Mouse (Mus musculus): ENCODE results near the gene Kcnmb1. TPM values are rescaled to one million over a fixed set of nuclear protein-coding genes. Genes with fewer than 3 reads are reported as not detected.

The Kcnmb1 gene
- 0.09 and 0.13 TPM in 2 replicates for polyA plus RNA-seq (2016; fragmentation: Nextera tagmentation; extraction: Ambion mirVana)

GRCm38 (mm10) chr11:33962688-33963407, at the start of gene Kcnmb1:
Gene Kcnmb1 (plus strand): TSS chr11:33963013.
- WGBS, result 49% methylated on average over 6 of the region's 6 CpGs
- H3K36me3 ChIP-seq (replicated peaks), result no peaks in the 10 kb centered on the region
- no peak for DNase-seq (ENCODE audit: low spot score)

GRCm38 (mm10) chr11:33913061-33913460, 49.8 kb upstream of the Kcnmb1 start:
- H3K27me3 ChIP-seq (replicated peaks; ENCODE audit: low read depth, poor library complexity, severe bottlenecking), result peaks cover 7% of the 10 kb centered on the region; the same call in 1 of the 2 replicates
- H3K4me3 ChIP-seq, result no peak overlapping the region
- peaks cover 21% of the 10 kb centered on the region for H3K4me1 ChIP-seq
- no peaks in the 10 kb centered on the region for H3K36me3 ChIP-seq (replicated peaks)
- 78% methylated on average over 7 of the region's 7 CpGs for WGBS
- no peaks in the 10 kb centered on the region for H3K9me3 ChIP-seq
- DNase-seq (ENCODE audit: low spot score), result no peak
- H3K27ac ChIP-seq (replicated peaks), result no peak overlapping the region

More at GRCm38 (mm10) chr11:33962688-33963407, at the start of gene Kcnmb1:
- Histone ChIP-seq H3K4me1 (peaks cover 13% of the 10 kb centered on the region), H3K9me3 (no peaks in the 10 kb centered on the region), H3K27me3 (replicated peaks; ENCODE audit: low read depth, poor library complexity, severe bottlenecking) (no peaks in the 10 kb centered on the region), H3K4me3 (no peak within 1 kb of the TSS), H3K27ac (replicated peaks) (no peak within 1 kb of the TSS)

GRCm38 (mm10) chr11:33914216-33914615, 48.6 kb upstream of the Kcnmb1 start:
- H3K9me3 ChIP-seq, result no peaks in the 10 kb centered on the region
- no peaks in the 10 kb centered on the region for H3K36me3 ChIP-seq (replicated peaks)
- H3K4me3 ChIP-seq, result no peak overlapping the region
- H3K27ac ChIP-seq (replicated peaks), result no peak overlapping the region
- no peak for DNase-seq (ENCODE audit: low spot score)
- WGBS, result 82% methylated on average over 12 of the region's 12 CpGs
- peaks cover 17% of the 10 kb centered on the region for H3K4me1 ChIP-seq
- H3K27me3 ChIP-seq (replicated peaks; ENCODE audit: low read depth, poor library complexity, severe bottlenecking), result peaks cover 7% of the 10 kb centered on the region; the same call in 1 of the 2 replicates

GRCm38 (mm10) chr11:33917574-33917973, 45.2 kb upstream of the Kcnmb1 start:
- no peaks in the 10 kb centered on the region for H3K9me3 ChIP-seq

GRCm38 (mm10) chr11:33918424-33918823, 44.4 kb upstream of the Kcnmb1 start:
- Histone ChIP-seq H3K36me3 (replicated peaks) (no peaks in the 10 kb centered on the region), H3K9me3 (no peaks in the 10 kb centered on the region), H3K27ac (replicated peaks) (no peak overlapping the region), H3K27me3 (replicated peaks; ENCODE audit: low read depth, poor library complexity, severe bottlenecking) (peaks cover 7% of the 10 kb centered on the region; the same call in 1 of the 2 replicates), H3K4me3 (no peak overlapping the region), H3K4me1 (peaks cover 11% of the 10 kb centered on the region)
- no peak for DNase-seq (ENCODE audit: low spot score)
- 55% methylated on average over 2 of the region's 2 CpGs for WGBS

More at GRCm38 (mm10) chr11:33917574-33917973, 45.2 kb upstream of the Kcnmb1 start:
- no peak overlapping the region for H3K27ac ChIP-seq (replicated peaks)
- no peak overlapping the region for H3K4me3 ChIP-seq
- H3K4me1 ChIP-seq, result peaks cover 6% of the 10 kb centered on the region; the same call in 1 of the 2 replicates
- peak; percentile 79 for DNase-seq (ENCODE audit: low spot score)
- whole genome bisulfite sequencing, result 22% methylated on average over 6 of the region's 6 CpGs
- no peaks in the 10 kb centered on the region for H3K36me3 ChIP-seq (replicated peaks)
- peaks cover 13% of the 10 kb centered on the region; the same call in 1 of the 2 replicates for H3K27me3 ChIP-seq (replicated peaks; ENCODE audit: low read depth, poor library complexity, severe bottlenecking)

GRCm38 (mm10) chr11:33919826-33920225, 43.0 kb upstream of the Kcnmb1 start:
- Histone ChIP-seq H3K9me3 (no peaks in the 10 kb centered on the region), H3K36me3 (replicated peaks) (no peaks in the 10 kb centered on the region), H3K4me1 (peaks cover 15% of the 10 kb centered on the region), H3K4me3 (no peak overlapping the region), H3K27me3 (replicated peaks; ENCODE audit: low read depth, poor library complexity, severe bottlenecking) (0 out of 2 replicates have a peak, but pooled peaks cover 17% of the 10 kb centered on the region), H3K27ac (replicated peaks) (no peak overlapping the region)
- no peak for DNase-seq (ENCODE audit: low spot score)
- WGBS, result 84% methylated on average over 7 of the region's 7 CpGs

GRCm38 (mm10) chr11:33921451-33921850, 41.4 kb upstream of the Kcnmb1 start:
- Histone ChIP-seq H3K4me1 (peaks cover 14% of the 10 kb centered on the region), H3K36me3 (replicated peaks) (no peaks in the 10 kb centered on the region), H3K27ac (replicated peaks) (no peak overlapping the region), H3K4me3 (no peak overlapping the region), H3K27me3 (replicated peaks; ENCODE audit: low read depth, poor library complexity, severe bottlenecking) (peaks cover 31% of the 10 kb centered on the region), H3K9me3 (no peaks in the 10 kb centered on the region)
- no peak for DNase-seq (ENCODE audit: low spot score)
- 79% methylated on average over 13 of the region's 13 CpGs for WGBS

GRCm38 (mm10) chr11:33923031-33923430, 39.8 kb upstream of the Kcnmb1 start:
- WGBS, result 45% methylated on average over 3 of the region's 3 CpGs
- H3K27ac ChIP-seq (replicated peaks), result no peak overlapping the region

GRCm38 (mm10) chr11:33925778-33926177, 37.0 kb upstream of the Kcnmb1 start:
- Histone ChIP-seq H3K9me3 (no peaks in the 10 kb centered on the region), H3K4me1 (peaks cover 30% of the 10 kb centered on the region), H3K27me3 (replicated peaks; ENCODE audit: low read depth, poor library complexity, severe bottlenecking) (peaks cover 47% of the 10 kb centered on the region), H3K4me3 (no peak overlapping the region), H3K27ac (replicated peaks) (no peak overlapping the region), H3K36me3 (replicated peaks) (no peaks in the 10 kb centered on the region)
- WGBS, result 82% methylated on average over 8 of the region's 8 CpGs
- no peak for DNase-seq (ENCODE audit: low spot score)

More at GRCm38 (mm10) chr11:33923031-33923430, 39.8 kb upstream of the Kcnmb1 start:
- H3K36me3 ChIP-seq (replicated peaks), result no peaks in the 10 kb centered on the region
- no peaks in the 10 kb centered on the region for H3K9me3 ChIP-seq
- H3K27me3 ChIP-seq (replicated peaks; ENCODE audit: low read depth, poor library complexity, severe bottlenecking), result peaks cover 44% of the 10 kb centered on the region
- peaks cover 12% of the 10 kb centered on the region for H3K4me1 ChIP-seq
- DNase-seq (ENCODE audit: low spot score), result peak; percentile 57
- no peak overlapping the region for H3K4me3 ChIP-seq

- no peak for DNase-seq (ENCODE audit: low spot score)
- peaks cover 43% of the 10 kb centered on the region for H3K27me3 ChIP-seq (replicated peaks; ENCODE audit: low read depth, poor library complexity, severe bottlenecking)
- peaks cover 30% of the 10 kb centered on the region for H3K4me1 ChIP-seq
- H3K9me3 ChIP-seq, result no peaks in the 10 kb centered on the region
- no peak overlapping the region for H3K27ac ChIP-seq (replicated peaks)
- no peak overlapping the region for H3K4me3 ChIP-seq
- no peaks in the 10 kb centered on the region for H3K36me3 ChIP-seq (replicated peaks)
- WGBS, result 70% methylated on average over 2 of the region's 2 CpGs
Observed at GRCm38 (mm10) chr11:33926551-33926950, 36.3 kb upstream of the Kcnmb1 start.

GRCm38 (mm10) chr11:33927321-33927720, 35.5 kb upstream of the Kcnmb1 start:
- Histone ChIP-seq H3K27me3 (replicated peaks; ENCODE audit: low read depth, poor library complexity, severe bottlenecking) (peaks cover 41% of the 10 kb centered on the region), H3K9me3 (no peaks in the 10 kb centered on the region), H3K4me1 (peaks cover 34% of the 10 kb centered on the region), H3K36me3 (replicated peaks) (no peaks in the 10 kb centered on the region), H3K27ac (replicated peaks) (no peak overlapping the region), H3K4me3 (no peak overlapping the region)
- 67% methylated on average over 6 of the region's 6 CpGs for WGBS
- DNase-seq (ENCODE audit: low spot score), result no peak

- Histone ChIP-seq H3K27ac (replicated peaks) (no peak overlapping the region), H3K4me3 (no peak overlapping the region), H3K36me3 (replicated peaks) (no peaks in the 10 kb centered on the region), H3K27me3 (replicated peaks; ENCODE audit: low read depth, poor library complexity, severe bottlenecking) (peaks cover 41% of the 10 kb centered on the region), H3K9me3 (no peaks in the 10 kb centered on the region), H3K4me1 (peaks cover 40% of the 10 kb centered on the region)
- 80% methylated on average over 4 of the region's 4 CpGs for WGBS
- DNase-seq (ENCODE audit: low spot score), result no peak
Observed at GRCm38 (mm10) chr11:33927836-33928235, 35.0 kb upstream of the Kcnmb1 start.

- H3K4me3 ChIP-seq, result no peak overlapping the region
- H3K9me3 ChIP-seq, result no peaks in the 10 kb centered on the region
- peaks cover 32% of the 10 kb centered on the region for H3K4me1 ChIP-seq
- peaks cover 41% of the 10 kb centered on the region for H3K27me3 ChIP-seq (replicated peaks; ENCODE audit: low read depth, poor library complexity, severe bottlenecking)
- no peaks in the 10 kb centered on the region for H3K36me3 ChIP-seq (replicated peaks)
- H3K27ac ChIP-seq (replicated peaks), result no peak overlapping the region
- WGBS, result 27% methylated on average over 7 of the region's 7 CpGs
- peak; percentile 69 for DNase-seq (ENCODE audit: low spot score)
Observed at GRCm38 (mm10) chr11:33928658-33929057, 34.2 kb upstream of the Kcnmb1 start.
